Mouse (Mus musculus) forebrain, embryonic 15.5 days (tissue): ENCODE measurements around the gene Vmn1r179. TPM values are rescaled to one million over a fixed set of nuclear protein-coding genes. Genes with fewer than 3 reads are reported as not detected.
"Not testable (repeated sequence)": the region's sequence is repeated elsewhere in the genome, so short reads cannot be mapped to it uniquely, and the experiment has no call there.

Experiments used
- ATAC-seq: fragments of 200-750 bp; cut with Nextera tagmentation; replicated peaks from 2 replicates; pipeline ENCODE4 v1.8.0; 2017; ENCODE audit warnings: mild to moderate bottlenecking, moderate TSS enrichment, moderate library complexity
- H3K27ac ChIP-seq: fragments of 300-500 bp; sonication (generic); replicated peaks from 2 replicates; pipeline ENCODE4 v1.5.1; 2015; ENCODE audit warnings: mild to moderate bottlenecking, inconsistent platforms
- H3K27me3 ChIP-seq: fragments of 300-500 bp; sonication (generic); 2 replicates; pipeline ENCODE4 v1.6.1; 2015; ENCODE audit warnings: inconsistent platforms
- H3K36me3 ChIP-seq: fragments of 300-500 bp; sonication (generic); 2 replicates; pipeline ENCODE4 v1.6.1; 2015; ENCODE audit warnings: mild to moderate bottlenecking, inconsistent platforms
- H3K4me1 ChIP-seq: fragments of 300-500 bp; sonication (generic); 2 replicates; pipeline ENCODE4 v1.6.1; 2015; ENCODE audit warnings: inconsistent platforms
- H3K4me2 ChIP-seq: fragments of 300-500 bp; sonication (generic); replicated peaks from 2 replicates; pipeline ENCODE4 v1.6.1; 2015; ENCODE audit warnings: mild to moderate bottlenecking, inconsistent platforms
- H3K4me3 ChIP-seq: fragments of 300-500 bp; sonication (generic); 2 replicates; pipeline ENCODE4 v1.5.1; 2015; ENCODE audit warnings: mild to moderate bottlenecking, inconsistent platforms
- H3K9ac ChIP-seq: fragments of 300-500 bp; sonication (generic); replicated peaks from 2 replicates; pipeline ENCODE4 v1.6.1; 2015; ENCODE audit warnings: mild to moderate bottlenecking, inconsistent platforms
- H3K9me3 ChIP-seq: fragments of 300-500 bp; sonication (generic); 2 replicates; pipeline ENCODE4 v1.6.1; 2016; ENCODE audit warnings: inconsistent platforms
- WGBS: fragments of 180-500 bp; shearing (Covaris S2); methylation state at CpG from one replicate; pipeline ENCODE4 v1.1.7; 2015; ENCODE audit warnings: mixed read lengths; 5-methylcytosine and 5-hydroxymethylcytosine counted together
- polyA plus RNA-seq: library from polyadenylated mRNA; unstranded; fragments of >200 nt; fragmentation: Nextera tagmentation; extraction: Ambion mirVana; gene quantifications from 2 replicates; pipeline ENCODE4 v1.2.1, GENCODE M21; 2015

The Vmn1r179 gene
- polyA plus RNA-seq = not detected in 2 replicates

GRCm38 (mm10) chr7:23926678-23927077 is at the start of gene Vmn1r179:
Vmn1r179 (plus strand) TSS chr7:23926978.
- H3K36me3 ChIP-seq = no peaks in the 10 kb centered on the region
- 48% methylated on average over 2 of the region's 2 CpGs for WGBS
- no peak within 1 kb of the TSS for H3K27ac ChIP-seq
- no peak for ATAC-seq
- 0 out of 2 replicates have a peak, but pooled peaks cover 6% of the 10 kb centered on the region for H3K9me3 ChIP-seq
- no peaks in the 10 kb centered on the region for H3K27me3 ChIP-seq
- no peaks in the 10 kb centered on the region for H3K4me1 ChIP-seq
- H3K4me2 ChIP-seq = no peak within 1 kb of the TSS
- no peak within 1 kb of the TSS for H3K9ac ChIP-seq
- no peak within 1 kb of the TSS for H3K4me3 ChIP-seq

GRCm38 (mm10) chr7:23891709-23892108 is 35.1 kb upstream of the Vmn1r179 start, which contains the start of gene Vmn1r178:
Vmn1r178 (plus strand) TSS chr7:23892009.
- Histone ChIP-seq H3K9me3 (peaks cover 9% of the 10 kb centered on the region), H3K27me3 (no peaks in the 10 kb centered on the region), H3K27ac (no peak within 1 kb of the TSS), H3K36me3 (no peaks in the 10 kb centered on the region), H3K4me2 (no peak within 1 kb of the TSS), H3K9ac (no peak within 1 kb of the TSS), H3K4me3 (no peak within 1 kb of the TSS), H3K4me1 (no peaks in the 10 kb centered on the region)
- ATAC-seq = no peak
- 84% methylated on average over 1 of the region's 1 CpGs for WGBS

- H3K27ac ChIP-seq = no peak within 1 kb of the TSS
- peaks cover 18% of the 10 kb centered on the region; the same call in 1 of the 2 replicates for H3K9me3 ChIP-seq
- ATAC-seq = no peak
- no peaks in the 10 kb centered on the region for H3K4me1 ChIP-seq
- no peaks in the 10 kb centered on the region for H3K36me3 ChIP-seq
- no peaks in the 10 kb centered on the region for H3K27me3 ChIP-seq
- no peak within 1 kb of the TSS for H3K4me2 ChIP-seq
- H3K9ac ChIP-seq = no peak within 1 kb of the TSS
- H3K4me3 ChIP-seq = no peak within 1 kb of the TSS
Observed at GRCm38 (mm10) chr7:23950332-23950731, 23.6 kb downstream of the Vmn1r179 start, which contains the start of gene Vmn1r180. Vmn1r180 (plus strand) TSS chr7:23950632.

GRCm38 (mm10) chr7:23968044-23968443 is 41.3 kb downstream of the Vmn1r179 start:
- H3K4me2 ChIP-seq, H3K9me3 ChIP-seq, ATAC-seq, H3K4me1 ChIP-seq, H3K27me3 ChIP-seq, H3K36me3 ChIP-seq, H3K27ac ChIP-seq, H3K4me3 ChIP-seq, H3K9ac ChIP-seq: not testable (repeated sequence)
- 56% methylated on average over 3 of the region's 3 CpGs for WGBS

- WGBS = 79% methylated on average over 9 of the region's 9 CpGs
Observed at GRCm38 (mm10) chr7:23974315-23974714, 47.5 kb downstream of the Vmn1r179 start, which contains the start of gene Vmn1r181. Vmn1r181 (plus strand) TSS chr7:23974615.

More at GRCm38 (mm10) chr7:23974315-23974714, 47.5 kb downstream of the Vmn1r179 start, which contains the start of gene Vmn1r181:
- not testable (repeated sequence) for ATAC-seq, H3K27ac ChIP-seq, H3K9ac ChIP-seq, H3K27me3 ChIP-seq, H3K4me1 ChIP-seq, H3K4me2 ChIP-seq, H3K4me3 ChIP-seq, H3K36me3 ChIP-seq, H3K9me3 ChIP-seq

Other genes with a start within 250 kb of the Vmn1r179 start
- not detected in 2 replicates for gene Vmn1r173, start 226.3 kb upstream of the Vmn1r179 start, polyA plus RNA-seq
- gene Vmn1r174, start 174.7 kb upstream of the Vmn1r179 start, polyA plus RNA-seq = not detected in 2 replicates
- gene Vmn1r175, start 116.3 kb upstream of the Vmn1r179 start, polyA plus RNA-seq = not detected in 2 replicates
- gene Vmn1r176, start 89.6 kb upstream of the Vmn1r179 start, polyA plus RNA-seq = not detected in 2 replicates
- gene Vmn1r177, start 60.5 kb upstream of the Vmn1r179 start, polyA plus RNA-seq = not detected in 2 replicates
- gene Vmn1r178, start 35.0 kb upstream of the Vmn1r179 start, polyA plus RNA-seq = not detected in 2 replicates
- gene Vmn1r180, start 23.7 kb downstream of the Vmn1r179 start, polyA plus RNA-seq = not detected in 2 replicates
- not detected in 2 replicates for gene Vmn1r181, start 47.6 kb downstream of the Vmn1r179 start, polyA plus RNA-seq
- gene V1rd19, start 74.7 kb downstream of the Vmn1r179 start, polyA plus RNA-seq = not detected in 2 replicates
- gene Vmn1r183, start 126.3 kb downstream of the Vmn1r179 start, polyA plus RNA-seq = not detected in 2 replicates
- 35.9 and 39.5 TPM in 2 replicates for gene Zfp180, start 154.9 kb downstream of the Vmn1r179 start, polyA plus RNA-seq
- gene Zfp112, start 185.3 kb downstream of the Vmn1r179 start, polyA plus RNA-seq = 10.4 and 11.0 TPM in 2 replicates
- 23.2 and 27.3 TPM in 2 replicates for gene Zfp235, start 207.2 kb downstream of the Vmn1r179 start, polyA plus RNA-seq
- 9.0 TPM in 2 replicates for gene Zfp114, start 248.1 kb downstream of the Vmn1r179 start, polyA plus RNA-seq